Mouse (Mus musculus): ENCODE data around the gene Rgs6.

DNA sequence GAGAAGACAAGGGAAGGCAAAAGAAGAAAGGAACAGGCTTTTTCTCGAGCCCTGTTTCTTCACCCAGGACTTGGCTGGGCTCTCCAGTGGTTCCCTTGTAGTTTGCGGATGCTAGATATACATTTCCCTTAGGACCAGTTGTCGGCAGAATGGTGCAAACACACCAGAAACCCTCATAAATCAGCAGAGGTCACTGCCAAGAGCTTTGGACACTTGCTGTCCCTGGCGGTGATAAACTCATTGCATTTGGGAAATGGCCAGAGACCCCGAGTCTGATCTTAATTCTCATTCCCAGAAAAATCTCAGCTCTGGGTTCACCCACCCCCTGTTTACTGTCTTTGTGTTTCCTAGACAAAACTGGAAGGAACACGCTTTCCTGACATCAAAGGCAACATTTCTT lies 539.9 kb downstream of the Rgs6 start:
- TF ChIP-seq CTCF (IDR thresholded peaks at IDR 0.05; ENCODE audit: borderline replicate concordance, insufficient read depth, low read depth, low read length) = no peak
- TF ChIP-seq POLR2A (IDR thresholded peaks at IDR 0.05; ENCODE audit: borderline replicate concordance, insufficient read depth, low read length) = no peak

All from cerebellum, adult 2 months (tissue).